Mouse (Mus musculus) E14TG2a.4 (cell line): ENCODE results near the gene Fhod1.

Source experiments
- H3K27me3 ChIP-seq: 2 replicates; pipeline ENCODE4 v1.6.1; 2014; ENCODE audit warnings: low read length, control low read depth; ENCODE audit not compliant: insufficient read depth
- H3K36me3 ChIP-seq: 2 replicates; pipeline ENCODE4 v1.6.1; 2014; ENCODE audit warnings: low read length, control low read depth; ENCODE audit not compliant: insufficient read depth
- H3K4me1 ChIP-seq: replicated peaks from 2 replicates; pipeline ENCODE4 v1.6.1; 2014; ENCODE audit warnings: low read depth, low read length, control low read depth
- H3K4me3 ChIP-seq: replicated peaks from 2 replicates; pipeline ENCODE4 v1.5.1; 2014; ENCODE audit warnings: mild to moderate bottlenecking, low read length
- H3K9me3 ChIP-seq: 2 replicates; pipeline ENCODE4 v1.6.1; 2014; ENCODE audit warnings: low read length, control low read depth
- CTCF ChIP-seq: conservative IDR thresholded peaks from 2 replicates; pipeline ENCODE4 v1.5.1; 2014; ENCODE audit warnings: low read length
- NANOG ChIP-seq: IDR thresholded peaks from 2 replicates; pipeline ENCODE4 v1.6.1; 2014; ENCODE audit warnings: borderline replicate concordance, low read length, mixed read lengths
- POU5F1 ChIP-seq: IDR thresholded peaks from 2 replicates; pipeline ENCODE4 v1.6.1; 2014; ENCODE audit warnings: low read length, borderline replicate concordance

Fhod1 gene

GRCm38 (mm10) chr8:105355179-105356024 is 7.6 kb upstream of the Fhod1 start:
- Histone ChIP-seq H3K4me3 (peak overlapping the region; percentile 68), H3K27me3 (peaks cover 10% of the 10 kb centered on the region), H3K4me1 (peaks cover 55% of the 10 kb centered on the region), H3K36me3 (peaks cover 11% of the 10 kb centered on the region), H3K9me3 (no peaks in the 10 kb centered on the region)
- TF ChIP-seq CTCF = no peak
- TF ChIP-seq NANOG = no peak
- no peak for TF ChIP-seq POU5F1

GRCm38 (mm10) chr8:105354549-105354948 is 6.8 kb upstream of the Fhod1 start:
- Histone ChIP-seq H3K36me3 (peaks cover 11% of the 10 kb centered on the region), H3K4me3 (no peak overlapping the region)

GRCm38 (mm10) chr8:105353583-105354135 is 5.9 kb upstream of the Fhod1 start:
- Histone ChIP-seq H3K9me3 (no peaks in the 10 kb centered on the region), H3K4me1 (peaks cover 54% of the 10 kb centered on the region), H3K4me3 (no peak overlapping the region), H3K36me3 (peaks cover 11% of the 10 kb centered on the region), H3K27me3 (peaks cover 27% of the 10 kb centered on the region)
- no peak for TF ChIP-seq NANOG
- no peak for TF ChIP-seq POU5F1
- no peak for TF ChIP-seq CTCF

More at GRCm38 (mm10) chr8:105354549-105354948, 6.8 kb upstream of the Fhod1 start:
- H3K27me3 ChIP-seq = peaks cover 19% of the 10 kb centered on the region
- H3K4me1 ChIP-seq = peaks cover 59% of the 10 kb centered on the region
- H3K9me3 ChIP-seq = no peaks in the 10 kb centered on the region
- TF ChIP-seq CTCF (no peak), NANOG (no peak), POU5F1 (no peak)

GRCm38 (mm10) chr8:105350186-105350585 is 2.4 kb upstream of the Fhod1 start:
- Histone ChIP-seq H3K4me3 (no peak overlapping the region), H3K4me1 (peaks cover 56% of the 10 kb centered on the region), H3K36me3 (no peaks in the 10 kb centered on the region), H3K9me3 (no peaks in the 10 kb centered on the region), H3K27me3 (peaks cover 41% of the 10 kb centered on the region)
- no peak for TF ChIP-seq CTCF
- TF ChIP-seq POU5F1 = no peak
- TF ChIP-seq NANOG = no peak

- H3K4me1 ChIP-seq = peaks cover 57% of the 10 kb centered on the region
- peak overlapping the region; percentile 90 for H3K4me3 ChIP-seq
- H3K36me3 ChIP-seq = no peaks in the 10 kb centered on the region
- H3K27me3 ChIP-seq = peaks cover 44% of the 10 kb centered on the region
- H3K9me3 ChIP-seq = no peaks in the 10 kb centered on the region
- TF ChIP-seq CTCF (no peak), POU5F1 (no peak), NANOG (no peak)
Measured at GRCm38 (mm10) chr8:105349096-105349771, 1.5 kb upstream of the Fhod1 start.

DNA sequence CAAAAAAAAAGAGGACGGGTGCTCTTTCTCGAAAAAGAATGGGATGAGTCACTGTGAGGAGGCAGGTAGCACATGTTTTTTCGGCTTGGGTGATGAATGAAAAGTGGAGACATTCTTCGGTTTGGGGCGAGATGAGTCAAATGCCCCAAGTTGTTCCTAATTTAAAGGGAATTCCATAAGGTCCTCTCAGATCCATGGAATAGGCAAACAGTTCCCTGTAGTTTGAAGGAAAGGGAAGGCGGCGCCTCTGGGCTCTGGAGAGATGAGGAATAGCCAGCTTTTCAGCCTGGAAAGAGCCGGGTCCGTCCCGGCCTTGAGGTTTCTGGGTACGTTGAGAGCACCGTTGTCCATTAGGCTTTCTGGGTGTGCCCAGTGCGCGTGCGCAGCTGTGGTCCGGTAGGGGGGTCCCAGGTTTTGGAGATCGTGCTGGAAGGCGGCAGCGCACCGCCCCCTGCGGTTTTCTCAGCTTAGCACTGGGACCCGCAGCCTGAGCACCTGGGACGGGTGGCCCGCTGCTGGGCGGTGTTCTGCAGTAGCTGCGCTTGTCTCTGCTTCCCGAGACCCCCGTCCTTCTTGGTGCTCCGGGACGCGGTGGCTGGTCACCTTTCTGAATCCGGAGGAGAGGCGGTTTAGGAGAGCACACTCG is 820 bp upstream of the Fhod1 start, which contains the start of gene Slc9a5:
Gene Slc9a5 (plus strand): TSS at position 394 of the 646 bp plus-strand sequence.
- Histone ChIP-seq H3K9me3 (no peaks in the 10 kb centered on the region), H3K36me3 (0 out of 2 replicates have a peak, but pooled peaks cover under 1% of the 10 kb centered on the region), H3K4me1 (peaks cover 57% of the 10 kb centered on the region), H3K27me3 (peaks cover 44% of the 10 kb centered on the region), H3K4me3 (peak within 1 kb of the TSS; percentile 90)
- TF ChIP-seq NANOG = no peak

DNA sequence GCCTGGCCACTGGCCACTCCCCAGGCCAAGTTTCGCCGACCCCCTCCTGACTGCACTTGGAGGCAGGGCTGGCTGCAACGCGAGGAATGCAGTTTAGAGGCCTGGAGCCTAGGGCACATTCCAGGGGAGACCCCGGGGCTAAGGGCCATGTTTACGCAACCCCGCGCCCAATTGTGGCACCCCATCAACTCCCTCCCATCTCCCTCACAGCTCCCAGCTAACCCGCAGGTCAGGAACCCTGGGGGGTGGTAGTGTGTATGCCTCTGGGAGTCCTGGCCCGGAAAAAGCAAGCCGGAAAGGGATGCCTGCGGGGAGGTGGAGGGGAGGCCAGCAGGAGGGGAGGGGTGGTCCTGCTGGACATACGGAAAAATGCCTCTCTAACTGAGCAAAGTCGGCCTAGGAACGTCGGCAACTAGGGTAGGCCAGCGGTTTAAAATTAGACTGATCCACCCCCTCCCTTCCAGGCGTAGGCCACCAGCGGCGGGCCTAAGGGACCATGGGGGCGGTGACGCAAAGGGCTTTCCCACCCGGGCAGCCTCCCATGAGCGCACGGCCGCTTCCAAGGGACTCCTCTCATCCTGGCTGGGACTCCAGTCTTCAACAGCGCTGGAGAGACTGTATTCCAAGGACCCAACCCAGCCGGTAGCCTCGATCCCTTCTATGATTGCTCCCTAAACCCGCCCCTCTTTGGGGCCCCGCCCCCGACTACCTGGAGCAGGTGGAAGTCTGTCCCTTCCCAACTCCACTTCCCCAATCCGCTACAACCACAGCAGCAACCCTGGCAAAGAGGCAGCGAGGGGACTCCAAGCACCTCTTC is 934 bp downstream of the Fhod1 start:
- Histone ChIP-seq H3K27me3 (peaks cover 44% of the 10 kb centered on the region), H3K4me1 (peaks cover 71% of the 10 kb centered on the region), H3K4me3 (peak overlapping the region; percentile 90), H3K9me3 (no peaks in the 10 kb centered on the region), H3K36me3 (0 out of 2 replicates have a peak, but pooled peaks cover 4% of the 10 kb centered on the region)
- TF ChIP-seq CTCF (no peak), POU5F1 (no peak), NANOG (no peak)
